Mouse (Mus musculus) MEL-GATA-1-ER (cell line): ENCODE results near the gene Atf4.
A peak's percentile ranks its signal among the peaks of the same experiment; 100 is the strongest.

ENCODE experiments used
- DNase-seq: peaks from one replicate; pipeline ENCODE4 v3.0.0-alpha.2; 2012; ENCODE audit warnings: low read depth; ENCODE audit errors: extremely low read depth

Atf4 gene

GRCm38 (mm10) chr15:80249672-80250071 lies 5.3 kb upstream of the Atf4 start:
- DNase-seq: no peak

- peak; percentile 65 for DNase-seq
Measured at GRCm38 (mm10) chr15:80250586-80250985, 4.4 kb upstream of the Atf4 start.

DNA sequence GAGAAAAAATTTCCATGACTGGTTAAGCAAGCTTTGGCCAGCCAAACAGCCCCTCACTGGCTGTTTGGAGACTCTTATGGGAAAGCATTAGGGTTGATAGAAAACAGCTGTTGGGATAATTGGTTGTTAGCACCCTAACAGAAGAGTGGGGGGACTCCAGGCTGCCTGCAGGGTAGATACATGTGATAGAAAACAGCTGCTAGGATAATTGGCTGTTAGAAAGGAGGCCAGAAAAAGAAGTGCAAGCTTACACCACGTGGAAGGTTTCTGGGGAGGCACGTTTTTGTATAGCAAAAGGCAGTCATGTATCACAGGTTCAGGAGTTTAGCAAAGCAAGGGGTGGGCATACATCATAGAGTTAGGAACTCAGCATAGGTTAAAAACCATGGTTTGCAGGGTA lies 1.5 kb upstream of the Atf4 start:
- no peak for DNase-seq

GRCm38 (mm10) chr15:80254207-80254606 lies 777 bp upstream of the Atf4 start:
- DNase-seq: no peak

DNA sequence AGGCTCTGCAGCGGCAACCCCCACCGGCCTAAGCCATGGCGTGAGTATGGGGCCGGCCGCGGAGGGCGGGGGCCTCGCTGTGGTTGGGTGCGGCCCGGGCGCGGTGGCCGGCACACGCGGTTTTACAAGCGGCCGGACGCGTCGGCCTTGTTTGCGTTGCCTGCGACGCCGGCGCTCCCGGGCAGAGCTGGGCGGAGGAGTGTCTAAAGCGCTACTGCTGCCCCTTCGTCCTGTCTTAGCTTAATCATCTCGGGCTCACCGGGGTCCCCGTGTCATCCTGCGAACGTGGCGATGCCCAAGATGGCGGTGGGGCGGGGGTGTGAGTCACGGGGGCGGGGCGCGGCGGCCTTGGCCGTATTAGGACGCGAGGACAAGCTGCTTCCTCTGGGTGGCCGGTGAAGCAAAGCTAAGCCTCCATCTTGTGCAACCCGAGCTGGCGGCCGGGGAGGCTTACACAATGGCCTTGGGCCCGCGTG lies 700 bp downstream of the Atf4 start:
- DNase-seq: no peak

GRCm38 (mm10) chr15:80256242-80256641 lies 1.3 kb downstream of the Atf4 start:
- no peak for DNase-seq

DNA sequence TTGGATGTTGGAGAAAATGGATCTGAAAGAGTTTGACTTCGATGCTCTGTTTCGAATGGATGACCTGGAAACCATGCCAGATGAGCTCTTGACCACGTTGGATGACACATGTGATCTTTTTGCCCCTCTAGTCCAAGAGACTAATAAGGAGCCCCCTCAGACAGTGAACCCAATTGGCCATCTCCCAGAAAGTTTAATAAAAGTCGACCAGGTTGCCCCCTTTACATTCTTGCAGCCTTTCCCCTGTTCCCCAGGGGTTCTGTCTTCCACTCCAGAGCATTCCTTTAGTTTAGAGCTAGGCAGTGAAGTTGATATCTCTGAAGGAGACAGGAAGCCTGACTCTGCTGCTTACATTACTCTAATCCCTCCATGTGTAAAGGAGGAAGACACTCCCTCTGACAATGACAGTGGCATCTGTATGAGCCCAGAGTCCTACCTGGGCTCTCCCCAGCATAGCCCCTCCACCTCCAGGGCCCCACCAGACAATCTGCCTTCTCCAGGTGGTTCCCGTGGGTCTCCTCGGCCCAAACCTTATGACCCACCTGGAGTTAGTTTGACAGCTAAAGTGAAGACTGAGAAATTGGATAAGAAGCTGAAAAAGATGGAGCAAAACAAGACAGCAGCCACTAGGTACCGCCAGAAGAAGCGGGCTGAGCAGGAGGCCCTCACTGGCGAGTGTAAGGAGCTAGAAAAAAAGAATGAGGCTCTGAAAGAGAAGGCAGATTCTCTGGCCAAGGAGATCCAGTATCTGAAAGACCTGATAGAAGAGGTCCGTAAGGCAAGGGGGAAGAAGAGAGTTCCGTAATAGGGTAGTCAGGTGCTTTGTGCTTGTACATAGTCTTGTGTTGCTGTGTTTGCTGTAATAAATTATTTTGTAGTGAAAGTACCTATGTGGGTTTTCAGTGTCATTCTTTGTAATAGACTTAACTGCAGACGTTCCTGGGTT lies 1.9 kb downstream of the Atf4 start:
- DNase-seq: no peak

- DNase-seq: no peak
Measured at GRCm38 (mm10) chr15:80257602-80258239, 2.7 kb downstream of the Atf4 start.

GRCm38 (mm10) chr15:80258240-80259170 lies 3.5 kb downstream of the Atf4 start:
- no peak for DNase-seq

DNA sequence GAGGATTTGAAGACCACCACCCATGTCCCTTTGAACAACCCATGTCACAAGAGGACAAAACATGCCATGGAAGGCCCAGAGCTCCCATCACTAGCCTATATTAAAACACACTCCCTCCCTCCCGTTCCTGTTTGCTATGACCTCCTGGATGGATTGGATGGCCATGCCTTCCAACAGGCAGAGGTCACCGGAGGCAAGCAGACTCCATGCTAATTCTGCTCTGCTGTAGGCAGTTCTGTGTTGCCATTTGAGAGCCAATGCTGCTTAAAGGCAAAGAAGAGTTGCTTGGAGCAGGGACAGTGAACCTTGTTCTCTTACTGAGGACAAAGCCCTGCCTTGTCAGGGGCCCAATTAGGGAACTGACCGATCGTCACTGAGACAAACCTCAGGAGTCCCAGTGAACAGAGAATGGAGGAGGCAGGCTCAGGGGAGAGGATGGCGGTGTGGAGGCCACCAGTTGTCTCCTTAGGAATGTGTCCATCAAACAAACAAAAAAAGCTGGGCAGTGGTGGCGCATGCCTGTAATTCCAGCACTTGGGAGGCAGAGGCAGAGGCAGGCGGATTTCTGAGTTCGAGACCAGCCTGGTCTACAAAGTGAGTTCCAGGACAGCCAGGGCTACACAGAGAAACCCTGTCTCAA lies 4.5 kb downstream of the Atf4 start:
- no peak for DNase-seq

- DNase-seq: no peak
Measured at GRCm38 (mm10) chr15:80260677-80261076, 5.7 kb downstream of the Atf4 start.

- no peak for DNase-seq
Measured at GRCm38 (mm10) chr15:80261100-80261499, 6.1 kb downstream of the Atf4 start.

DNA sequence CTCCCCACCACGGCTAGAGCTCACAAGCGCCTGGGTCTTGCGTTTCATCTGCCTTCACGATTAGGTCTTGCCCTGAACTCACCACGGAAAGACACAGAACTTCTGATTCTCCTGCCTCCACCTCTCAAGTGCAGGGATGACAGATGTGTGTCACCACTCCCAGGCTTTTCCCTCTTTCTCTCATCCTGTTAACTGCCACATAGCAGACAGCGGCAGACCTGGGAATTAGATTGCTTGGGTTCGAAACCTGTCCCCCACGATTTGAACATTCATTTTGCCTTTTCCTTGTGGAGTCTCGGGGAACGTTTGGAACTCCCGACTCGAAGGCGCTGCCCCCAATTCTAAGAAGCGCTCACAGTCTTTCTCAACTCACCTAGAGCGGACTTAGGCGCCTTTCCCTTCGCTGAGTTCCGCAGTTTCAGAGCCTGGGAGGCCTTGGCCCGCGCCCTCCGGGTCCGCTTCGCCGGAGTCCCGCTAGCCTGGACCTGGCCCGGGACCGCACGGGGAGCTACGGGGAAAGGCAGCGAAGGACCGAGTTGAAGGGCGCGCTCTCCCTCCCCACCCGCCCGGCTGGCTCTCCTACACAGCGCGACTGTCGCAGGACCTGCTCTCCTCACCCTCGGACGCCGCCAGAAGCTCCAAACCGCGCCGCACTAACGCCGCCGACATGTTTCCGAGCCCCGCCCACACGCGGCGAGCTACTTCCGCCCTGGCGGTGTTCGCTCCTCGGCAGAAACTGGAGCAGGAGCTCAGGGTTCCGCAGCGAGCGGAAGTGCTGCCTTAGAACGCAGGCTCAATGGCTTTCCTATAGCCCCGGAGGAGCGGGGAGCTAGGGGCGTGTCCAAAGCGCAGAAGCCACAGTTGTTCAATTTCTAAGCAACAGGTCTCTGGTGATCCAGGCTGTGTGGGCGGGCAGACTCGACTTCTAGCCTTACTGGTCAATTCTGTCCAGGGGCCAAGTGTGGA lies 8.9 kb downstream of the Atf4 start, which contains the start of gene Rps19bp1:
Gene Rps19bp1 (minus strand): TSS at position 706 of the 966 bp plus-strand sequence.
- peak; percentile 93 for DNase-seq

DNA sequence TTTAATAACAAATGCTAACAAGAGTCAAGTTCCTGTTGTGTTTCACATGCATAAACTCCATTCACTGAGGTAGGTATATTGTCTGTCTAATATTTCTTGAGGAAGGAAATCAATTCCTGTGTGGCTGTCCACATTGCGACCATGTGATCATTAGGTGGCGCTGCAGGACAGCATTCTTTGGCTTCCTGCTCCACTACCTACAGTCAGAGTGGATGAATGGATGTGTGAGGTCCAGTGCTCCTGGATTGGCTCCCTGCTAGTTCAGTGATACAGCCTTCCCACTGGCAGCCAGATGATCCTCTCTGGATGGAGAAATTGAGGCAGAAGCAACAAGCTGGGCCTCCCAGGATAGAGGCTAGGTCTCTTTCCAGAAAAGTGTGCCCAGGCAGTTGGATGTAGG lies 11.3 kb downstream of the Atf4 start:
- DNase-seq: no peak

- DNase-seq: no peak
Measured at GRCm38 (mm10) chr15:80271858-80272396, 16.9 kb downstream of the Atf4 start.

- DNase-seq: no peak
Measured at GRCm38 (mm10) chr15:80277107-80277506, 22.1 kb downstream of the Atf4 start.

DNA sequence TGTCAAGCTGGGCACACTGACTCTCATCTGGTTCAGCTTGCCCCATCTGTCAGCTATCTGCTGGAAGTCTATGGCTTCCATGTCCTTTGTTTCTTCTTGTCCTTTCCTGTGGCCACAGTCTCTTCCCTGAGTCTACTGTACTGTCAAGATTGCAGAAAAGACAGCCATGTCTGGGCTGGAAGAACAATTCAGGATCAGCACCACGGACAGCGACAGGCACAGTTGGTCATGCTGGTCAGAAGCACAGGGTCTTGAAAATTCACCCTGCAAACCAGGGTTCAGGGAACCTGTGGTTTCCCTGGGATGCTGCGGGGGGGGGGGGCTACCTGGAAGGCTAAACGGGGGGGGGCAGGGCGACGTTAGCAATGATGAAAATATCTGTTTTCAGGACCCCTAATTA lies 22.6 kb downstream of the Atf4 start:
- DNase-seq: no peak

GRCm38 (mm10) chr15:80278121-80278759 lies 23.3 kb downstream of the Atf4 start:
- no peak for DNase-seq

DNA sequence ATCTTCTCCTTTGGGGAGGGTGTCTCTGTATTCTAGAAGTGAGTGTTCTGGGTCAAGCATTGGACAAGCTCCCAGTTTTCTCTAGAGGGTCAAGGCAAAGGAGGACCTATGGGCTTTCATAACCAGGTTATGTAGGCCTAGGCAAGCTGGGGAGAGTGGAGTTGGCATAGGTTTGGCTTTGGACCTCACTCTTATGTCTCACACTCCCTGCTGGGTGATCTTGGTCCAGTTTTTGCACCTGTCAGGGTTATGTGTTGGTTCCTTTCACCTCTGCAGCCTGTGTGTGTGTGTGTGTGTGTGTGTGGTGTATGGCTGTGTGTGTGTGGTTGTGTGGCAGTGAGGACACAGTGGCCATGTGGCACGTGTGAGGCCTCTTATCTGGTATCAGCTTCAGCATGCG lies 24.1 kb downstream of the Atf4 start:
- no peak for DNase-seq
